Mouse (Mus musculus) liver, embryonic 11.5 days (tissue): ENCODE measurements around the gene Gm4303. TPM values are rescaled to one million over a fixed set of nuclear protein-coding genes. Genes with fewer than 3 reads are reported as not detected.
"Not testable (repeated sequence)": the region's sequence is repeated elsewhere in the genome, so short reads cannot be mapped to it uniquely, and the experiment has no call there.

Experiments
- ATAC-seq: fragments of 200-750 bp; cut with Nextera tagmentation; replicated peaks from 2 replicates; pipeline ENCODE4 v1.8.0; 2017; ENCODE audit warnings: moderate number of reproducible peaks, mild to moderate bottlenecking, moderate TSS enrichment, moderate library complexity; ENCODE audit not compliant: low FRiP score
- DNase-seq: peaks from one replicate; pipeline ENCODE4 v3.0.0-alpha.2; 2017; ENCODE audit warnings: low spot score
- H3K27ac ChIP-seq: fragments of 300-500 bp; sonication (generic); 2 replicates; pipeline ENCODE4 v1.5.1; 2014; ENCODE audit warnings: mild to moderate bottlenecking, low read depth, low read length, control low read depth
- H3K27me3 ChIP-seq: fragments of 300-500 bp; sonication (generic); replicated peaks from 2 replicates; pipeline ENCODE4 v1.6.1; 2014; ENCODE audit warnings: low read length, mixed read lengths; ENCODE audit not compliant: control insufficient read depth, insufficient read depth
- H3K36me3 ChIP-seq: fragments of 300-500 bp; sonication (generic); 2 replicates; pipeline ENCODE4 v1.6.1; 2014; ENCODE audit warnings: mild to moderate bottlenecking, low read length, moderate library complexity, mixed read lengths; ENCODE audit not compliant: control insufficient read depth, insufficient read depth
- H3K4me1 ChIP-seq: fragments of 300-500 bp; sonication (generic); replicated peaks from 2 replicates; pipeline ENCODE4 v1.6.1; 2014; ENCODE audit warnings: low read length, mixed read lengths; ENCODE audit not compliant: control insufficient read depth, insufficient read depth
- H3K4me2 ChIP-seq: fragments of 300-500 bp; sonication (generic); 2 replicates; pipeline ENCODE4 v1.6.1; 2014; ENCODE audit warnings: mild to moderate bottlenecking, control low read depth, moderate library complexity
- H3K4me3 ChIP-seq: fragments of 300-500 bp; sonication (generic); 2 replicates; pipeline ENCODE4 v1.5.1; 2014; ENCODE audit warnings: low read depth, low read length, control low read depth
- H3K9ac ChIP-seq: fragments of 300-500 bp; sonication (generic); 2 replicates; pipeline ENCODE4 v1.6.1; 2014; ENCODE audit warnings: low read depth, low read length, control low read depth
- H3K9me3 ChIP-seq: fragments of 300-500 bp; sonication (generic); 2 replicates; pipeline ENCODE4 v1.6.1; 2016; ENCODE audit warnings: low read length, inconsistent platforms, mixed read lengths; ENCODE audit not compliant: control insufficient read depth
- WGBS: fragments of 180-500 bp; shearing (Covaris S2); extraction: QIAGEN DNeasy Blood & Tissue Kit; methylation state at CpG from one replicate; pipeline ENCODE4 v1.1.7; 2014; 5-methylcytosine and 5-hydroxymethylcytosine counted together
- polyA plus RNA-seq: library from polyadenylated mRNA; unstranded; fragments of >200 nt; fragmentation: Nextera tagmentation; extraction: Ambion mirVana; gene quantifications from 2 replicates; pipeline ENCODE4 v1.2.1, GENCODE M21; 2014

Gm4303 gene
- polyA plus RNA-seq = not detected in 2 replicates

- H3K4me2 ChIP-seq, H3K4me3 ChIP-seq, H3K27me3 ChIP-seq, H3K9ac ChIP-seq, H3K36me3 ChIP-seq, H3K9me3 ChIP-seq, H3K4me1 ChIP-seq, DNase-seq, H3K27ac ChIP-seq, ATAC-seq: not testable (repeated sequence)
- WGBS = no CpG with 5 or more reads among the region's 3 CpGs
Observed at GRCm38 (mm10) chr10:100345672-100346071, at the start of gene Gm4303. Gene Gm4303, plus strand, starts transcription at chr10:100345972.

- no peak overlapping the region for H3K4me3 ChIP-seq
- no peaks in the 10 kb centered on the region for H3K27me3 ChIP-seq
- no peak overlapping the region for H3K27ac ChIP-seq
- WGBS = 72% methylated on average over 2 of the region's 2 CpGs
- no peak overlapping the region for H3K4me2 ChIP-seq
- no peaks in the 10 kb centered on the region for H3K9me3 ChIP-seq
- DNase-seq = no peak
- no peaks in the 10 kb centered on the region for H3K4me1 ChIP-seq
- H3K36me3 ChIP-seq = no peaks in the 10 kb centered on the region
- no peak overlapping the region for H3K9ac ChIP-seq
- no peak for ATAC-seq
Observed at GRCm38 (mm10) chr10:100296105-100296504, 49.7 kb upstream of the Gm4303 start.

DNA sequence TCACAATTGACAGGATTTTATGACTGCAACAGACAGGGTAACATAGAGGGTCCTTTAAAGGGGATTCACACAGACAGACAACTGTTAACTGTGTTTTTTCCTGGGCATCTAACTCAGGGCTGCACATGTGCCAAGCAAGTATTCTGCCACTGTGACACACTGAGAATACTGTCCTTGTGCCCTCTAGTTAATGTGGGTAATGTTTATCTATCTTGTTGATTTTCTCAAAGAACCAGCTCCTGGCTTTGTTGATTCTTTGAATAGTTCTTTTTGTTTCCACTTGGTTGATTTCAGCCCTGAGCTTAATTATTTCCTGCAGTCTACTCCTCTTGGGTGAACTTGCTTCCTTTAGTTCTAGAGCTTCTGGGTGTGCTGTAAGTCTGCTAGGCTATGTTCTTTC lies 45.7 kb upstream of the Gm4303 start:
- ATAC-seq, H3K9ac ChIP-seq, H3K9me3 ChIP-seq, H3K27me3 ChIP-seq, H3K4me3 ChIP-seq, H3K4me2 ChIP-seq, H3K4me1 ChIP-seq, DNase-seq, H3K27ac ChIP-seq, H3K36me3 ChIP-seq: not testable (repeated sequence)

- H3K4me3 ChIP-seq, H3K27me3 ChIP-seq, H3K9me3 ChIP-seq, H3K27ac ChIP-seq, H3K4me2 ChIP-seq, H3K9ac ChIP-seq, DNase-seq, H3K36me3 ChIP-seq, ATAC-seq, H3K4me1 ChIP-seq: not testable (repeated sequence)
- no CpG with 5 or more reads among the region's 2 CpGs for WGBS
Observed at GRCm38 (mm10) chr10:100335376-100335775, 10.4 kb upstream of the Gm4303 start, which contains the start of gene Gm4301. Gene Gm4301, plus strand, starts transcription at chr10:100335676.

DNA sequence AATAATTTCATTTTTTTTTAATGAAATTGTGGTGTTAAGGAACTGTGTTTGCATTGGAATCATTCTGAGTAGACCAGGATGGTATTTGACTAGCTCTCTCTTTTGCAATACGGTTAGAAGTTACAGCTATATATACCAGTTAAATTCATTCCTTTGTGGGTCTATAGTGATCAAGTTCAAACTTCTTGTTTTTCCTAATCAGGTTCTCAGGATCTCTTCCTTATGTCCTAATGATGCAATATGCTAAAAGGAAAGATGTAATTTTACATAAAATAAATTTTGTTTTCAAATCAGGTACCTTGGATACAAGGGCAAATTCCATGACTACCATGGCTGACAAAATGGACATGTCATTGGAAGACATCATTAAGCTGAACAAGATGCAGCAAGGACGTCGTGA lies 5.2 kb upstream of the Gm4303 start, which contains the start of gene Gm4302:
Gene Gm4302, plus strand, starts transcription at position 301 of the 400 bp plus-strand sequence.
- not testable (repeated sequence) for H3K4me2 ChIP-seq, H3K36me3 ChIP-seq, ATAC-seq, H3K27ac ChIP-seq, H3K9ac ChIP-seq, H3K4me3 ChIP-seq, DNase-seq, H3K9me3 ChIP-seq, H3K27me3 ChIP-seq, H3K4me1 ChIP-seq
- WGBS = no CpG with 5 or more reads among the region's 3 CpGs

DNA sequence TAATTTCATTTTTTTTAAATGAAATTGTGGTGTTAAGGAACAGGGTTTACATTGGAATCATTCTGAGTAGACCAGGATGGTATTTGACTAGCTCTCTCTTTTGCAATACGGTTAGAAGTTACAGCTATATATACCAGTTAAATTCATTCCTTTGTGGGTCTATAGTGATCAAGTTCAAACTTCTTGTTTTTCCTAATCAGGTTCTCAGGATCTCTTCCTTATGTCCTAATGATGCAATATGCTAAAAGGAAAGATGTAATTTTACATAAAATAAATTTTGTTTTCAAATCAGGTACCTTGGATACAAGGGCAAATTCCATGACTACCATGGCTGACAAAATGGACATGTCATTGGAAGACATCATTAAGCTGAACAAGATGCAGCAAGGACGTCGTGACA lies 5.0 kb downstream of the Gm4303 start, which contains the start of gene Gm4305:
Gene Gm4305, plus strand, starts transcription at position 301 of the 400 bp plus-strand sequence.
- not testable (repeated sequence) for DNase-seq
- WGBS = no CpG with 5 or more reads among the region's 3 CpGs

GRCm38 (mm10) chr10:100356841-100357240 lies 11.1 kb downstream of the Gm4303 start:
- H3K27me3 ChIP-seq, H3K4me1 ChIP-seq, ATAC-seq, H3K4me3 ChIP-seq, H3K9me3 ChIP-seq, H3K4me2 ChIP-seq, DNase-seq, H3K9ac ChIP-seq, H3K36me3 ChIP-seq, H3K27ac ChIP-seq: not testable (repeated sequence)
- 25% methylated on average over 1 of the region's 2 CpGs for WGBS

More for the DNA sequence above, 5.0 kb downstream of the Gm4303 start, which contains the start of gene Gm4305:
- H3K9ac ChIP-seq, H3K27ac ChIP-seq, H3K4me3 ChIP-seq, H3K36me3 ChIP-seq, H3K4me1 ChIP-seq, H3K9me3 ChIP-seq, H3K4me2 ChIP-seq, H3K27me3 ChIP-seq, ATAC-seq: not testable (repeated sequence)

DNA sequence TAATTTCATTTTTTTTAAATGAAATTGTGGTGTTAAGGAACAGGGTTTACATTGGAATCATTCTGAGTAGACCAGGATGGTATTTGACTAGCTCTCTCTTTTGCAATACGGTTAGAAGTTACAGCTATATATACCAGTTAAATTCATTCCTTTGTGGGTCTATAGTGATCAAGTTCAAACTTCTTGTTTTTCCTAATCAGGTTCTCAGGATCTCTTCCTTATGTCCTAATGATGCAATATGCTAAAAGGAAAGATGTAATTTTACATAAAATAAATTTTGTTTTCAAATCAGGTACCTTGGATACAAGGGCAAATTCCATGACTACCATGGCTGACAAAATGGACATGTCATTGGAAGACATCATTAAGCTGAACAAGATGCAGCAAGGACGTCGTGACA lies 15.3 kb downstream of the Gm4303 start, which contains the start of gene Gm4307:
Gene Gm4307, plus strand, starts transcription at position 301 of the 400 bp plus-strand sequence.
- H3K4me1 ChIP-seq, H3K27ac ChIP-seq, H3K27me3 ChIP-seq, H3K36me3 ChIP-seq, DNase-seq, H3K4me2 ChIP-seq, H3K4me3 ChIP-seq, H3K9me3 ChIP-seq, ATAC-seq, H3K9ac ChIP-seq: not testable (repeated sequence)
- WGBS = no CpG with 5 or more reads among the region's 3 CpGs

DNA sequence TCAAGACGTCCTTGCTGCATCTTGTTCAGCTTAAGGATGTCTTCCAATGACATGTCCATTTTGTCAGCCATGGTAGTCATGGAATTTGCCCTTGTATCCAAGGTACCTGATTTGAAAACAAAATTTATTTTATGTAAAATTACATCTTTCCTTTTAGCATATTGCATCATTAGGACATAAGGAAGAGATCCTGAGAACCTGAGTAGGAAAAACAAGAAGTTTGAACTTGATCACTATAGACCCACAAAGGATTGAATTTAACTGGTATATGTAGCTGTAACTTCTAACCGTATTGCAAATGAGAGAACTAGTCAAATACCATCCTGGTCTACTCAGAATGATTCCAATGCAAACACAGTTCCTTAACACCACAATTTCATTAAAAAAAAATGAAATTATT lies 36.7 kb downstream of the Gm4303 start, which contains the start of gene Gm4312:
Gene Gm4312, minus strand, starts transcription at position 101 of the 400 bp plus-strand sequence.
- not testable (repeated sequence) for H3K4me1 ChIP-seq, H3K36me3 ChIP-seq, H3K27me3 ChIP-seq, H3K9me3 ChIP-seq, ATAC-seq, DNase-seq, H3K4me3 ChIP-seq, H3K9ac ChIP-seq, H3K4me2 ChIP-seq, H3K27ac ChIP-seq
- no CpG with 5 or more reads among the region's 2 CpGs for WGBS
